Mouse (Mus musculus): ENCODE results near the gene Cyp1a2. TPM values are rescaled to one million over a fixed set of nuclear protein-coding genes. Genes with fewer than 3 reads are reported as not detected.
A peak's percentile ranks its signal among the peaks of the same experiment; 100 is the strongest.

The Cyp1a2 gene
- total RNA-seq, 2 experiments from 2014 or later: 0.16 TPM; not detected in 1

DNA sequence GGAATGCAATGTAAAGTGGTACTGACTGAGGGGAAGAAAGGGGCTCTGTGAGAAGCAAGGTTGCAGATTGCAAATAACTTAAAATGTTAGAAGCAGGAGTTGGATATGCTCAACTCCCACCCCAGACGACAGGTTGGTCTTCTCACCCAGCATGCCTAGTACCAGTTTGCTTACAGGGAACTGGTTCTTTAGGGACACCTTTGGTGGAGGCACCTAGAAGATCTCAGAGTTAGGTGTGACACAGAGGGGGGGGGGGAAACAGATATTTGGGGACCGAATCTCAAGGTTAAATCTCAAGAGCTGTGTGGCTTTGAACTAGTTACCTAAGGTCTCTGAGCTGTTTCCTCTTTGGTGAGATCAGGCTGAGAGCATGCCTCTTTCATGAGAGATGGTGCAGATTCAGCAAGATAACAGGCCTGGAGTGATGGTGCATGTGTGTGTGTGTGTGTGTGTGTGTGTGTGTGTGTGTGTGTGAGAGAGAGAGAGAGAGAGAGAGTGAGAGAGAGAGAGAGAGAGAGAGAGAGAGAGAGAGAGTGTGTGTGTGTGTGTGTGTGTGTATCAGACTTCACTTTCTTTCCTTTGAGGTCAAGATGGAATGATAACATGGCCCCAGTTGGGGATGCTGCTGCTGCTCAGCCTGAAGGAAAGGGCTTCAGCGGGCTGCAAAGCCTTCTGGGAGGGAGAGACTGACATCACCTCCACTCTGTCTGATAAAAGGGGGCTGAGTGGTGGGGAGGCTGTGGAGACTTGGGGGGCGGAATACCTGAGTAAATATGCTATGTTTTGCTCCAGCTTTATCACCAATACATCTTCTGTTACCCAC, 36.0 kb downstream of the Cyp1a2 start:
- no peak for DNase-seq (ENCODE audit: low spot score in 2 of 2)

DNA sequence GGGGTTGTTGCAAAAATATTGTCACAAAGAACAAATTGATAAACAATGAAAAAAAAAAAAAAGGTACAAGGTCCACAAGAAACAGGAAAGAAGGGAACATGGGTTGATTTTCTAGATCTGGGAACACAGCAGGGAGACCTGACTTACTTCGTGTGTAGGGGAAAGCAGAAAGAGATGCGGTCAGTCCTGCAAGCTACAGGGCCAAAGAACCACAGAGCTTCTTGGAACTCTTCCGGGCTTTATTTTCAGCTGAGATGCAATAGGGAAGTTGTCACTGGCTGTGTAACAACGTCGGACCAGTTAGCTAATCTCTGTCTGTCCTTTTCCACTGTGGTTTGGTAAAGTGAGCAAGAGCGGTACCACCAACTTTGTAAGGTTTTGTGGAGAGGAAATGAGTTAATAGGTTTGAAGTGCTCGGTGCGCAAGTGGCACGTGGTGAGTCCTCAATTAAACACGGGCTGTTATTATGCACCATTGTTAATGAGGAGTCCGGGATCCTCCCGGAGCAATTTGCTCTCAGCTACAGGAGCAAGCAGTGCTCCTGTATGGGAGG, 36.9 kb downstream of the Cyp1a2 start:
- no peak for DNase-seq (ENCODE audit: low spot score in 2 of 2)

DNA sequence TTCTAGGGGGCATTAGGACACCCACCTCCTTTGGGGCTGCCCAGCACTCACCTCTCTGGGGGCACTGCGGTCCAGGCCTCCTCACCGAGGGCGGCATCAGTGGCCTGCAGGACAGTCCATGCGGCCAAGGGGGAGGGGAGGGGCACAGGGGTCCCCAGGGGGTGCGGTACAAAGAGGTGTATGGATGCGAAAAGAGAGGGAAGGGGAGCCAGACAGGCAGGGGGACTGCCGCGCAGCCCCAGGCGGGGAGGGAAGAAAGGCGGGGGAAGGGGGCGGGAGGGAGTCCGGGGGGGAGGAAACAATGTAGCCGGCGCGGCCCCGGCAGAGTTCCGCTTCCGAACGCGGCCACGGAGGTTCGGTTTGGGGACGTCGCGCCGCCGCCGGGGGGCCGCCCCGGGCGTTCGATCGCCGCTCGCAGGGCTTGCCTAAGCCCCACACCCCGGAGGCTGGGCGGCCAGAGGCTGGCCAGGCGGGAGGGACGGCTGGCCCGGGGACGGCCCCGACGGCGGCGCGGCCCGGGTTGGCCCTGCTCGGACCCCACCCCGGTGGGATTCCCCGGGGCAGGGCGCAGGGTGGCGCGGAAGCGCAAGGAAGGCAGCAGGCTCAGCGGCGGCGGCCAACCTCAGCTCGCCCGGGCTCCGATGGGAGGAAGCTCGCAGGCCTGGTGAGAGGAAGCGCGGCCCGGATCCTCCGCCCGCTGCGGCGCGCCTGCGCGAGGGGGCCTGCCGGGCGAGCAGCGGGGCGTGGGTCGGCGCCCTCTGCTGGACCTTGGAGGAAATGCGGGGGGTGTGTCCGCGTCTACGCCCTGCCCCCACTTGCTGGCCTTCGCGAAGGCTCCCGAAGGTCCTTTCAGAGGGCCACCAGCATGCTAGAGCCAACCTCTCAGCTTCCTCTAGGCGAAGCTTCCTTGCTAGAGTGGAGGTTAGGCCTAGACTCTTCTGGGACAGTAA, 38.3 kb downstream of the Cyp1a2 start:
- peak; percentile 93 to 94 for DNase-seq (ENCODE audit: low spot score in 2 of 2)

DNA sequence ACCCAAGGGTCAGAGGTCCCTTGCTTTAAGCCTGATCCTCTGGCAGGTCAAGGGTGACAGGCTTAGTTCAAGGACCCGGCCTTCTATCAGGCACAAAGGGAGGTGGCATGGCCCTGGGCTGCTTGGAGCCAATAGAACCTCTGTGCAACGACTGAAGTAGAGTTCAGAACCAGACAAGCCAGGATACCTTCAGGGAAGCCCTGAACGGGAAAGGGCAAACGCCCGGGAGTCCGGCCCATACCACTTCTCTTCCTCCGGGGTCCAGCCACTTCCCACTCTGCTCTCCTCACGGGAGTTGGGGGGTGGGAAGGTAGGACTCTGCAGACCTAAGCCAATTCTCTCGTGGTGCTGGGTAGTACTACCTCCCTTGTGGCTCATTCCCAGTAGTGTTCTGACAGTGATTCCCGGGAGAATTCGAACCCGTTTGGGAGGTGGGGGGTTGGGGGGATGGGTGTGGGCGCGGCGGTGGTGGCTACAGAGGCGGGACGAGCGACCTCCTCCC, 39.0 kb downstream of the Cyp1a2 start:
- DNase-seq (ENCODE audit: low spot score in 2 of 2): no peak

DNA sequence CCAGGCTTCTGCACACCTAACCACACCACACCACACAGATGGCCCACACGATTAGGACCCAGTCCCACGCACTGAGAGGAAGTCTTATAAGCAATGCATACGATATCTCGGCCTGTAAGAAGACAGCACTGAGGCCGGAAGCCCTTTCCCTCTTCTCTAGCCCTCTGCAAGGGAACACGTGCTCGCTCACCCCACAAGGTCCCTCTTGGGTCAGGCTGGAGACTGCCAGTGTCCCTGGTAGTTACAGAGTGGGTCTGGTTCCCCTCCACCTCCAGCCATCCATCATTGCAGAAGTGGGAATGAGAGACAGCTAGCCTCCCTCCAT, 39.7 kb downstream of the Cyp1a2 start:
- no peak for DNase-seq (ENCODE audit: low spot score in 2 of 2)

DNA sequence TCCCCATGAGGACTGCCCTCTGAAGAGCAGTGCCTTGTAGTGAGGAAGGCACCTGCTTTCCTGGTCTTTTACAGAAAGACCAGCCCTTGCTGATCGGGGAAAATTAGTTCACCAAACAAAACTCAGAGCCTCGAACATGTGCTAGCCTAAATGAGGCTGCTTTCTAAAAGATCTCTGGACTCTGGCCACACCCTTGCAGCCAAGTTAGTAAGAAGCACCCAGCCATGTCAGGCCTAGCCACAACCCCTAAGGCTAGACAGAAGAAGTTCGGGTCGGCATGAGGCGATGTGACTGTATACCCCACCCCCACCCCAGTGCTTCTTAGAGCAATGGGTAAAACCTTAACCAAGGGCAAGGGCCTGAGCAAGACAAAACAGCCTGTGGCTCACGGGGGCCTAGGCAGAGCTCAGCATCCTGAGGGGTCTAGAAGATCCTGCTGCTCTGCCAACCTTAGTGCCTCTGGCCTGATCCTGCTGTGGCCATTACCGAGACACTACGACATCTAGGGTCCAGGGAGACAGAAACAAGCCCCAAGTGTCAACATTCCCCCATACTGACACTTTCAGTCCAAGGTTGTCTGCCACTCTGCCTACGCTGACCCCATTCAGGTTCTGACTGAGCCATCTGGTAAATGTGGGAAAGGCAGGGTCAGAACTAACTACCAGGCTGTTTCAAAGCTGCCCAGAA, 40.2 kb downstream of the Cyp1a2 start:
- DNase-seq (ENCODE audit: low spot score in 2 of 2): no peak

DNA sequence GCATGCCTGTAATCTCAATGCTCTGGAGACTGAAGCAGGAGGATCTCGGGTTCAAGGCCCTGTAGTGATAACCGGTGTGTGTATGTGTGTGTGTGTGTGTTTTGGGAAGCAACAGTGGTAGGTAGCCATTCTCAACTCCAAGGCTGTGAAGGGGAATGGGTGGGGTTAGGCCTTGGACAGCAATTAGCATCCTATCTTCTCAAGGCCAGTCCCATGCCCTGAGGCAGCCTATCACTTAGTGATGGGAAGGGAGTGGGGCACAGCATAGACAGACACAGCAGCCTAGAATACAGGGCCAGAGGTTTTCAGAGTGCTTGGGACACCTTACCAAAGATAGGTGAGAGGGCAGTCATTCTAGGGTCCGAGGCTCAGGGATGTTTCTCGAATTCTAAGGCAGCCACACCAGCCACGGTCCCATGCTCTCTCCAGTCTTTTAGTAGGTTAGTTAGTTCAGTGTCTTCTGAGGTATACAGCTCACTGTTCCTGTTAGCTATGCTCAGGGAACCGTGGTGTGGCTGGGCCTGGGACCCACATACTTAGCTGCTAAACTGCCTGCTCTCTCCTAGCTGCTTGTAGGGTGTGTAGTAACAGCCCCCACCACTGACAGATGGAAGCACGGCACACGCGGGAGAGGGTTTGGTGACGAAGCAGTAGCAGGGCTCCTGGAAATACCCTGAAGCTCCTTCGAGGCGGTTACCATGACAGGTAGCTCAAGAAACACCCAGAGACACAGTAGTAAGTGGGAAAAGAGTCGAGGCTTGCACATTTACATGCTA, 41.5 kb downstream of the Cyp1a2 start:
- DNase-seq (ENCODE audit: low spot score in 2 of 2): no peak

DNA sequence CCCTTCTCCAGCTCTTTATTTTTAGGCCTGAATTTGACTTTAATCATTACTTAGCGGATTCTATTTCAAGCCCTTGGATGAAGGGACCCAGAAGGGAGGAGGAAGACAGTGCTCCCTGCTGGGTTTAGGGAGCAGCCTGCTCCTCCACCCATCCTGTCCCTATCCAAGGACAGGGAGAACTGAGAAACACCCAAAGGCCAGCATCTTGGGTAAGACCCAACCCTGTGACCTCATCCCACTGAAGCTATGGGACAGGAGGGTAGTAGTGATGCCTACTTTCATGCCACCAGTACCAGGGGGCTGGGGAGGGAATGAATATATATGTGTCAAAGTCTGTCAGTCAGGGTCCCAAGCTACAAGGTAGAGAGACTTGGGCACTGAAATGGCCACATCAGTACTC, 42.5 kb downstream of the Cyp1a2 start:
- no peak for DNase-seq (ENCODE audit: low spot score in 2 of 2)

DNA sequence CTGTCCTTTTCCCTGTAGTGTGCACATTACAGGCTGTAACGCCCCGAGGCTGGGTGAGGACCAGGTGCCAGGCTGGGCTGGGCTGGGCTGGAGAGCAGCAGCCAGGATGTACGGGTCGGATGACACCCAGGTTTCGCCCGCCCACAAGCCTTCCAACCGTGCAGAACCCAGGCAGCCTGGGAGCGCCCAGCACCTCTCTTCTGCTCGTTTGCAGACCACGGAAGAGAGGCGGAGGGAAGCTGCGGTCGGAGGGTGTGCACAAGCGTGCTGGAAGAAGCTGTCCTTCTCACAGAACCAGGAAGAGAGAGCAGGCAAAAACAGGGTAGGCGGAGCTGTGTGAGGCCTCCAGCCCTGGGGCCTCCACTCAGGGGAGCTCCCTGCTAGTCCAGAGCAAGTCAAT, 43.1 kb downstream of the Cyp1a2 start:
- peak in 1 of 2 experiments; percentile 59 for DNase-seq (ENCODE audit: low spot score in 2 of 2)

DNA sequence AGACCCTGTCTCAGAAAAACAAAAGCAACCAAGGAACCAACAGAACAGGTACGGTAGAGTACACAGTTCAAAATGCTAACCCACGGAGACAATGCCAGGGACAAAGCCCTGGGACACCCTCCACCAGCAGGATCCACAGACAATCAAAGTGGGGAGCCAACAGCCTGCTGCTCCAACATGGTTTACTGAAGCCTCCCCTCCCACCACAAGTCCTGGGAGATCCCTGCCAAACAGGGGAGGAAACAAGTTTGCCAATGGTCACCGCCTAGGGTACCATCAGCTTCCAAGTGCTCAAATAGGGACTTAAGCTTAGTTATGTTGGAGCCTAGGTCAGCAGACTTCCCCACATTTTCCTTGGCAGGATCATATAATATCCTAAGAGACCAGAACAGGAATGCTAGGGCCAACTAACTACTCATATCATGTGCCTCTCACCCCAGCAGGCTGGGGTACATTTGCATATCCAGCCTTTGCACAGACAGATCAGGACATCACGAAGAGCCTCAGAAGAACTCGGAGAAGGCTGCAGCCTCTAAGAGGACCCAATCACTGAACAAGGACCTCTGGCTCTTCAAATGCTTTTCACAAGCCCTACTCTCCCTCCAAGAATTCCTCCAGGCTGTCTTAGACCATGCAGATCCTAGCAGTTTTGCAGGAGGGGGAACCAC, 43.7 kb downstream of the Cyp1a2 start:
- no peak for DNase-seq (ENCODE audit: low spot score in 2 of 2)

DNA sequence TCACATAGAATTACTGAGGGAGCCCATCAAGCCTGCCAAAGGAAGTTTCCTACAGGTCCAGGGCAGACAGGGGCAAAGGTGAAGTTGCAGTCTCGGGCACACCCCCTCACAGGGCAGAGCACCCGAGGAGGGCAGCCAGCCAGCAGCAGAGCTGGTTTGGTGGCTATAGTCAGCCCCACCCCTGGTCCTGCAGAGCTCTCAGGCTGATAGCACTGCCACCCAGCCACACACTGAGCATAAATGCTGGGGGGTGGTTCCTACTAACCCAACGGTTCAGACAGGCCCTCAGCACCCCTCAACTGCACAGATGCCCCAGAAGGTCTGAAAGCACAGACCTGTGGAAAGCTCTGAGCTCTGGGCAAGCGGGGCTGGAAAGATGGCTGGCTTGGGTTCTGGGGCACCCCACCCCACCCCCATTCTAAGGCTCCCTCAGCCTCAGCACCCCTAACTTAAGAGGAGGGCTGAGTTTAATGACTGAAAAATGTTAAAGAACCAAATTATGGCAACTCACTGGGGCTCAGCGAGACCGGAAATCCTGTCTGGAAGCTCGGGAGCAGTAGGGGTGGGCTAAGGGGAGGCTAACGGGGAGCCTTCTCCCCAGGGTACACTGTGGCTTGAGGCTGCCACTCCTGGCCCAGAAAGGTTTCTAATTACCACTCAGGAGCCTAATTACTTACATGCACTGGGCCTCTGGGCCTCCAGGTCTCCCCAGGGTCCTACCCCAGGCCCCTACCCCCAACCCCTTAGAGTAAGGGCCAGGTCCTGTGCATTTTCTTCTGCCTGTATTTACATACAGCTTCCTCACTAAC, 44.6 kb downstream of the Cyp1a2 start:
- no peak for DNase-seq (ENCODE audit: low spot score in 2 of 2)

DNA sequence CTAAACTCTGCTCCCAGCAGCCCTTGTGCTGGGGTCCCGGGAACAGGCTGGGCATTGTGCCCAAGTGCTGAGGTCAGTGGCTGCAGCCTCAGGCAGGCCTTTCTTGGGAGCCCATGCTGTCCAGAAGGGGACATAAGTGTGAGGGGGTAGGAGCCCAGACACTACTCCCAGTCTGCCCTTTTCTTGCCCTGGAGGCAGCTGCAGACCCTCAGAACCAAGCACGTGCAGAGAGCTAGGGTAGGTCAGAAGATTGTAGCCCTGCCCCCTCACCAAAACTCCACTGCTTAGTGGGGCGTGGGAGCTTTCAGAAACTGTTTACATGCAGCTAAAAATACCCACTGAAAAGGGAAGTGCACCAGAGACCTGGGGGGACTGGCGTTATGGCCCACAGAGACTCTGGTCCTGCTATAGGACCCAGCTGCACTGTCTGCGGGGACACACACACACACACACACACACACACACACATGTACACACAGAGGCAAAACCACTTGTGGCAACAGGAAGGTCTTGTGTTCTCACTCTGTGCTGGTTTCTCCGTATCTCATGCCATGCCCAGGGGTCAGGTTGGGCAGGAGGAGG, 45.7 kb downstream of the Cyp1a2 start:
- peak; percentile 61 to 78 for DNase-seq (ENCODE audit: low spot score in 2 of 2)

DNA sequence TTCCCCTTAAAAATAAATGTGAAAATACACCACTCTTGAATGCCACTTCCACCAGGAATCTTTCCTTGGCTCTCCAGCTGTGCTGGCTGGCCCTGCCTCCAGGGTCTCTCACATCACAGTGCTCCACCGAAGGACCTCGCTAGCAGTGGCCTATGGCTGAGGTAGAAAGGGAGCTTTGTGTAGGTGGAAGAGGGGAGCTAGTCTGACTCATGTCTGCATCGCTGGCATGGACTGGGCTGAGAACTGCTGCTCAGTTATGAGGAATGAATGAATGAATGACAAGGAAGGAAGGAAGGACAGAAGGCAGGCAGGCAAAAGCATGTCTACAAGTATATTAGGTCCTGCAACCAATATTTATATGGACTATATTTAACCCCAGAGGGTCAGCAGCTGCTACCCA, 46.2 kb downstream of the Cyp1a2 start:
- no peak for DNase-seq (ENCODE audit: low spot score in 2 of 2)

DNA sequence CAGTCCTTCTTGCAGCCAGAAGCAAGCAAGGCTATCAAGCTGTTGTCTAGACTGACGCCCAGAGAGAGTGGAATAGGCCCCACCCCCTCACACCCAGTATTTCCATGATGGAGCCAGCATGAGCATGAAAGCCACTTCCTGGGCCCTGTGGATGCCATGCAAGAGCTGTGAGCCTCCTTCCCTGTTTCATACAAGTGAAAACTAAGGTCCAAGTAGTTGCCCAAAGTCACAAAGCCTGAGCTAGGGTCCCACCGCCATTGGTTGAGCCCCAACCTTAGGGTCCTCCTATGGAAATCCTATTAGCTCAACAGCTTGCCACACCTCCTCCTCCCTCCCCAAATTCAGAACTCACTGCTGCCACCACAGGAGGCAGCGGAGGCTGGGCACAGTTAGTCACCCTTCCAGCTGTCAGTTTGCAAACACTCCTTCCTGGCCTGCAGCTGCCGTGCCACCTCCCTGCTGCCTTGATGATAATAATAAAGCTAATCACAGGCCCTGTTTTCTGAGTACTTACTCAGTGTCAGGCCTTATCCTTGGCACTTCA, 50.0 kb downstream of the Cyp1a2 start:
- DNase-seq (ENCODE audit: low spot score in 2 of 2): no peak

DNA sequence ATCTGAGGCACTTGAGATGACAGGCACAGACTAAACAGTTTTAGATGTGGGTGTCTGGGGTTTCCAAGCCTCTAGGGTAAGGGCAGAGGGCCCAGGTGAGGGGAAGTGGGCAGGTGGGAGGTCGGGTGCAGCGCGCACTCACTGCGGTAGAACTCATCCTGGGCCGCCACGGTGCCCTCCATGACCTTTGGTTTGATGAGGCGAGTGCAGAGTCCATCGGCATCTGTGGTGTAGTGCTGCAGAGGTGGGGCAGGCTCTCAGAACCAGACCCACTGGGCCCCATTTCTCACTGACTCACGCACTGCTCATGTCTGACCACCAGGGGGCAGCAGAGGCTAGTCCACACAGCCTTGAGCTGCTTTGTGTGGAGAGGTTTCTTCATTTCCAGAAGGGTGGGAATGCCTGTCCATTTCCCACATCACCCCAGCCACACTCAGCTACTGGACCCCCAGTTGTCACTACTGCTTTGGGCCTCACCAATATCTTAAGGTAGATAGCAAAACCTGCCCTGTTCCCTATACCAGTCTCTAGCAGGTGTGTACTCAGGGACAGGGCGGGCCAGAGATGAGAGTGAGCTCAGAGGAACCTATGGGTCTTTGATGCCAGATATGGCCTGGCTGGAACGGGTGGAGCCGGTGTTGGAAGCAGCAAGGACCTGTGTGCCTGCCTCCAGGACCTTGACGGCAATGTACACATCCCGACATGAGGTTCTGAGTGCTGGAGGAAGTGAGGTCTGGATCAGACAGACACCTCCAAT, 54.2 kb downstream of the Cyp1a2 start:
- DNase-seq (ENCODE audit: low spot score in 2 of 2): peak; percentile 71 to 81

DNA sequence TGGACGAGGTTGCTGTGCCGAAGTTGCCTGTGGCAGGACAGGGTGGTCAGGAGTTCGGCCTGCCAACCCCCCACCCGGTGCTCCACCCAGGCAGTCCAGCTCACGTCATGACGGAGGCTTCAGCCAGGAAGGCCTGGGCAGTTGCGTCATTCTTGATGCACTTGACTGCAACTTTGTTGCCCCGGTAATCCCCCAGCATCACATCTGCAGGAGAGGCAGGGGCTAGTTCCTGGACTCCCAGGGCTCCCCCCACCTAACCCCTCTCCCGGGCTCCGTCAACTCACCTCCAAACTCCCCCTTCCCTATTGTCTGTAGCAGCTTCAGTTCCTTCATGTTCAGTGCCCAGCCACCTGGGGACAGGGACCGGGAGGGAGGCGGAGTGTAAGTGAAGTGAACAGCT, 54.8 kb downstream of the Cyp1a2 start:
- DNase-seq (ENCODE audit: low spot score in 2 of 2): no peak

DNA sequence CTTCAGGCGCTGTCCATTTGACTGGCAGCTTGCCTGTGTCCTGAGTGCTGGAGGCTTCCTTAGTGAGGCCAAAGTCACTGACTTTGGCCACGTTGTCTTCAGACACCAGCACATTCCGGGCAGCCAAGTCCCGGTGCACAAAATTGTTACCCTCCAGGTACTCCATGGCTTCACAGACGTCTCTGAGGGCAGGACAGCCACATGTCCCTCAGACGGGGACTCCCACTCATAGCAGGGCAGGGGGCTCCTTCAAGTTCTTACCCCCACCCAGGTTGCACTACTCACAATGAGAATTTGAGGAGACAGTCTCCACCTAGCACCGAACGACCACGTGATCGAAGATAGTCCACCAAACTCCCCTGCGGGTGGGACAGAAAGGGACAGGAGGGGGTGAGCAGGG, 55.6 kb downstream of the Cyp1a2 start:
- no peak for DNase-seq (ENCODE audit: low spot score in 2 of 2)

DNA sequence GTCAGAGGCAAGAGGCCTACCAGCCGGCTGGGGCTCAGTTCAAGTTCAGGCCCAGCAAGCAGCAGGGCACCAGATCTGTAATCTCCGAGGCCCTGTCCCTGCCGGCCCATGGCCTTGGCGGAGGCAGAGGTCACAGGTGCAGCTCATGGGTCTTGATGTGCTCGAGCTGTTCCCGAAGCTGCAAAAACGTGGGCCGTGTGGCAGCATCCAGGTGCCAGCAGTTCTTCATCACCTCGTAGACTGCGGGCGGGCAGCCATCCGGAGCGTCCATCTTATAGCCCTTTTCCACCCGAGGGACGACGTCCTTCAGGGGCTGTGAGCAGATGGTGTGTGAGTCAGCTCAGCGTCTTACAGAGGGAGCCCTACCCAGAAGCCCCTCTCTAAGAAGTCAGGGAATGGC, 56.3 kb downstream of the Cyp1a2 start:
- DNase-seq (ENCODE audit: low spot score in 2 of 2): no peak

Data from gastrocnemius, postnatal 4 days (tissue).